Mouse (Mus musculus): ENCODE results near the gene Ube2d3. TPM values are rescaled to one million over a fixed set of nuclear protein-coding genes. Genes with fewer than 3 reads are reported as not detected.
"Not testable (repeated sequence)": the region's sequence is repeated elsewhere in the genome, so short reads cannot be mapped to it uniquely, and the experiment has no call there.

Ube2d3 gene
- total RNA-seq, 2 experiments from 2014 or later, result 227 to 231 TPM

DNA sequence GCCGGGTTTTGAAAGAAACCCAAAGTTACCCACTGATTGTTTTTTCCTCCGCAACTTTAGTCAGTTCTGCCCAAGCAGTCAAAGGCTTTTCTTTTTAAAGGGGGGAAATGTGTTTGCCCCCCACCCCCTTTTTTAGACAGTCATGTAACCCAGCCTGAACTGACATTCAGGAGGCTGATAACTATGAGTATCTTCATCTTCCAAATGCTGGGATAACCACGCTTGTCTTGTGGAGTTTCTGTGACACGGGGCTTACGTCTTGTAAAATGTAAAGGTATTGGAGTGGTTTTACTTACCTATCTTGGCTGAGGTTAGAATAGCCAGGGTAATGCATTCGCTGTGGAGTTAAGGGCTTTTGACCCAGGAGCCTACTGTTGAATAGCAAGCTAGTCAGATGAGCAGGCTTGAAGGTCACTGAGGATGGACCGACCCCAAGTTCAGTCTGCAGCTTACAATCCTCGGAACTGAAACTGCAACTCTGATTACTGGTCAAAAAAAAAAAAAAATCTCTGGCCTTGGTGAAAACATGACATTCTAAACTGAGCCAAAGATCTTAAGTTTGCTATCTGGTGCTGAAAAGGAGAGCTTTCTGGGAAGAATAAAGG lies 14.2 kb upstream of the Ube2d3 start, which contains the start of gene Cisd2:
Cisd2 (minus strand) TSS at position 318 of the 605 bp plus-strand sequence.
- intact Hi-C loops (cut with DNase I), result loop anchor here (2.0 kb wide), 1 partner anchor 15 kb away; the partner anchor contains the start of gene Ube2d3
- no peak for DNase-seq (ENCODE audit: low spot score in 2 of 2)

DNA sequence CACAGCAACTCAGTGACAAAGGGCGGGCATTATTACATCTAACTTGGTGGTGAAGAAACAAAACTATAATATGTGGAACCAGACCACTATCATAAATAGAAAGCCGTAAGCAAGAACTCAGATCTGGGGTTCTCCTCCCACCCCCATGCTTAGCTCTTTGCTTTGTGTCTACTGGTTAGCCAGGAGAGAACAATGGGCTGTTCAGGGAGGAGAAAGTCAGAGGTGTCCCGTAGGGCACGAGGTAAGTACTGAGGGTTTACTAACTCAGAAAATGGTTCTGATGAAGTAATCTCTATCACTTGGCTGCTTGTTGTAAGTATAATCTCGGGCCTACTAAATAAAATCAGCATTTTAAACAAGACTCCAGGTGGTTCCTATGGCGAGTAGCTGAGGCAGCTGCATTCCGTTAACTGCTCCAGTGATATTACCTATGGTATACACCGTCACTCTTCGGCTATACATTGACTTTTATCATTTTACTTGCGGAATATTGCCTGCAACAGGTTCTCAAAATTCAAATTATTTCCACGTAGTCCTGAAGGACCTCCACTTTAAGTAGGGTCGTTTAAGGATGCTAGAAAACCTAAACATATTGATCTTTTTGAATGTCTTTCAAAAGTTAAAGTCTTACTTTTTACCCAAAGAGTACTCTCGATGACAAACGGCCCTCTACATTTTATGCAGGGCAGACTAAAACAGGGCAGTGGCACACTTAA lies 890 bp upstream of the Ube2d3 start:
- intact Hi-C loops (cut with DNase I), result loop anchor here (10.0 kb wide), 1 partner anchor 278 kb away; no protein-coding TSS in a partner anchor
- DNase-seq (ENCODE audit: low spot score in 2 of 2), result no peak

DNA sequence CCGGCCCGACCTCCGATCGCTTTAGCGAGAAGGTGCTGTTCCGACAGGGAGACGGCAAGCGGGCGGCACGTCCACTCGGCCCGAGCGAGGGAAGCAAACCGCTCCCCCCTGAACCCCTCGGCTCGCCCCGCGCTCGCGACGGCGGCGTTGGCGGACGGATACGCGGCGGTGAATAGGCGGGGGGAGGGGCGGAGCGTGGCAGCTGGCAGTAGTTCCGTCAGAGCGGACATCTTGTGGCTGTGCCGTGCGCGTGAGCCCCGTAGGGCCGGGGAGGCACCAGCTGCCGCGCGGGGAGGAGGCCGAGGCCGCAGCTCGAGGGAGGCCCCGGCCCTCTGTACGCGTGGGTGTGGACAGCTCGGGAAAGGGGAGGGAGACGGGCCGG lies 573 bp downstream of the Ube2d3 start:
- DNase-seq (ENCODE audit: low spot score in 2 of 2), result peak; percentile 94 to 96
- intact Hi-C loops (cut with DNase I), result loop anchor here (2.0 to 10.0 kb wide), 2 partner anchors 16 to 276 kb away; partner anchors contain the start of gene Cisd2

DNA sequence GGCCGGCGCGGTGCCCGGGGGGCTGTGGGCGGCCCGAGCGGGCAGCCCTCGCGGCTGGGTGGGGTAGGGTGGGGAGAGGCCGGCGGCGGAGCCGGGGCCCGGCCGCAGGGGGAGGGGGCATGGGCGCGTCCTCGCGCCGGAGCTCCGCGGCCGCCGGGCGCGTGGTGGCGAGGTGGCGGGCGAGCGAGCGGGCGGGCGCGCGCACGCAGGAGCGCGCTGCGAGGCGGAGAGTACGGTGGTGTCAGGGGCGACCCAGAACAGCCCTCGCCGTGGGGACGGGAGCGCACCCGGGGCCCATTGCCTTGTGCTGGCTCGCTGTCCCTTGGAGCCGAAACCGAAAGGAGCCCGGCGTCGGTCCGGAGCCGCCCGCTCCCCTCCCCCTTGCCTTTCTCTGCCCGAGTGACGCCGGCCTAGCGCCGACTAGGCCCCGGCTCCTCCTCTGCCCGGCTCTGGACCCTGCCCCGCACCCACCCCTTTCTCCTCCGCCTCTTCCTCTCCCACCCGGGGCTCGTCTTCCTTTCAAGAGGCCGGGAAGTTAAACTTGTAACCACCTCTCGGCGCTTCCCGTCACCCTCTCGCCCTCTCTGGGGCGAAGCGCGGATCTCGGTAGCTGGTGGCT lies 1.1 kb downstream of the Ube2d3 start:
- intact Hi-C loops (cut with DNase I), result loop anchor here (2.0 to 10.0 kb wide), 2 partner anchors 16 to 276 kb away; partner anchors contain the start of gene Cisd2
- peak; percentile 80 to 81 for DNase-seq (ENCODE audit: low spot score in 2 of 2)

DNA sequence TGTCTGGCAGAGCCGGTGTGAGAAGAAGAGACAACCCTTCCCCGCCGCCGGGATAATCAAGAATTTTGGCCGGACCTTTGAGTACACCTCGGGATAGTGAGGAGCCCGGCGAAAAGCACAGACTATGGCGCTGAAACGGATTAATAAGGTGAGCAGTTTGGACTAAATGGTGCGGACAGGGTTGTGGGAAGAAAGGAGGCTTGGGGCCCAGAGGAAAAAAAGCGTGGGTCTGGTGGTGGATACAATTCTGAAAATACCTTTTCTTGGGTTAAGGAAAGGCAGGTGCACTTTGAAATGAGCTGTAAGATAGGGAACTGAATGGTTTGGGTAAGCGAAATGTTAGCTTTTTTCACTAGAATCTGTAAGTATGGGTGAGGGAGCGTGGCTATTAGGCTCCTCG lies 1.7 kb downstream of the Ube2d3 start:
- DNase-seq (ENCODE audit: low spot score in 2 of 2), result no peak
- intact Hi-C loops (cut with DNase I), result loop anchor here (2.0 to 10.0 kb wide), 2 partner anchors 17 to 275 kb away; partner anchors contain the start of gene Cisd2

DNA sequence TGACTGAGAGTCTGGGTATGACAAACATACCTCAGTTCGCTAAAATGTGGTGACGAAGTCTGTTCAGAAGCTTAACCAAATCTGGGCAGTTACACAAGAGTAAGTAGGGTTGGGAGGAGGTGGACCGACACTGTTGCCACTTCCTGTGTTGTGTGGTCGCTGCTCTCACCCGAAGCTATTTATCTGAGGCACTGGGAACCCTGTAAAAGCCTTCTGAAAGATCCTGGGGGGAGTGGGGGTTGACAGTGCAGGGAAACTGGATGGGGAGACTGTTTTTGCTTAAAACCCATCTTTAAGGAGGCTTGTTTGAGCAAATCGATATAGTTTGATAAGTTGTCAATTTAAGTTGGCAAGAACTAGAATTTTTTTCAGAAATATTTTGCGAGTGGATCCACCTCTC lies 2.3 kb downstream of the Ube2d3 start:
- peak in 1 of 2 experiments; percentile 22 for DNase-seq (ENCODE audit: low spot score in 2 of 2)

DNA sequence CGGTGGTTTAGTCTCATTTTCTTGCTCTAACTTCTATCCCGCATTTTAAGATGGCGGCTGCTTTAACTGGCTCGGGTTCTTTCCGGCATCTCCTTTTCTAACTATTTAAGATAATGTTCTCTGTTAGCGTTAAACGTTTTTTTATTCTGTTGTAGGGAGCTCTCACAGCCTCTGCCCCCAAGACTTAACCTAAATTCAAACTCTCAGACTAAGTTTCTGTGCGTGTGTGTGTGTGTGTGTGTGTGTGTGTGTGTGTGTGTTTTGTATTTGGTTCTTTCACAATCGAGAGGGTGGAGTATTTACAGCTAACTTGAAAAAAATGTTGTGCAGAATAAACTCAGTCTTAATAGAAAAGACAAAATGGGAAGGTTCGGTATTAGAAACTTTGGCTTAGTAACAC lies 2.7 kb downstream of the Ube2d3 start:
- intact Hi-C loops (cut with DNase I), result no loop called here
- DNase-seq (ENCODE audit: low spot score in 2 of 2), result no peak

More for the DNA sequence above, 2.3 kb downstream of the Ube2d3 start:
- intact Hi-C loops (cut with DNase I), result no loop called here

DNA sequence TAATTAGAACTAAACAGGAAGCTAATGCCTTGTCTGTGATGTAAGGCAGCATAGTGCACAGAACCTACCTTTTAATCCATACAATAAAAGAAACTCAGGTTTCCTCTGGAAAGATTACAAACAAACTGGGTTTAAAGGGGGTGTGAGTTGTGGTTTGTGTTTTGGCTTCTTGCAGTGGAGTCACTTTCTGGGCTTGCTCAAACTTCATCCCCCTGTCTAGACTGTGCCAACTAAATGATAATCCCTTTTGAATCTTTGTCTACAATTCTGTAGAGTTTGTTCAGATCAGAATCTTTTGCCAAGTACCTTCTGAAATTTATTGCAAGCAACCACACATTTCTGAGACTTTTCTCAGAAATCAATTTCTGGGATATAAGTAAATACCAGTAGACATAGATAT lies 7.0 kb downstream of the Ube2d3 start:
- no peak for DNase-seq (ENCODE audit: low spot score in 2 of 2)
- intact Hi-C loops (cut with DNase I), result no loop called here

DNA sequence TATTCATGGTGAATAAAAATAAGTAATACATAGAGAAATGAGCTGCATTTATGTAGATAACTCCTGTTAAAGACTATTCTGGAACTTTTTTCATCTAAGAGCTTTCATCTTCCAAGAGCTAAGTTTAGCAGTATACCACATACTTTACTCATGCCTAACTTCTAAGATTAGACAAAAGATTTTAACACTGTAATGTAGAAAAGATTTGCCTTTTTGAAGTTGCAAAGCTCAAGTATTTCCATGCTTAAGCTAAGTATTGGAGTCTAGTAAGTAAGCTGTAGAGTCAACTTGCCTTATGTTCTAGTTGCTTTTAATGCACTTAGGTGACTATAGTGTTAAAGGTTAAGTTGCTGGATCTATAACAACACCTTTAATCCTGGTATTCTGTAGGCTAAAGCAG lies 21.0 kb downstream of the Ube2d3 start:
- no peak for DNase-seq (ENCODE audit: low spot score in 2 of 2)
- intact Hi-C loops (cut with DNase I), result no loop called here

DNA sequence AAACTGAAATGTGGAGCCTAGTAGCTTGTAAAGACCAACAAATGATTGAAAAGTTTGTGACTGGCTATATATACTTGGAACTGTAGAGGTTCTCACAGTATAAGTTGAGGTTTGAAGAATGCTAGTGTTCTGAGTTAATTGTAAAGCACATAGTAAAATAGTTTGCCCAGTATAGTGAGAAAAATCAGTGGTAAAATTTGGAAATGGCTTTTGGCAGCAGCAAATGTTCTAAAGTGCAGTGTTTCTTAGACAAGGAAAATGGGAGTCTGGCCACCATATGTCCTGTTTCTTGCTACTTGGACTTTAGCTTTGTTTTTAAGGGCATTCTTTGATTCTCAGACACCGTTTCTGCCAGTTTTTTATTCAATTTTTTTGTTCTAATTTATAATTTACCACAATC lies 30.5 kb downstream of the Ube2d3 start:
- no peak for DNase-seq (ENCODE audit: low spot score in 2 of 2)
- intact Hi-C loops (cut with DNase I), result no loop called here

DNA sequence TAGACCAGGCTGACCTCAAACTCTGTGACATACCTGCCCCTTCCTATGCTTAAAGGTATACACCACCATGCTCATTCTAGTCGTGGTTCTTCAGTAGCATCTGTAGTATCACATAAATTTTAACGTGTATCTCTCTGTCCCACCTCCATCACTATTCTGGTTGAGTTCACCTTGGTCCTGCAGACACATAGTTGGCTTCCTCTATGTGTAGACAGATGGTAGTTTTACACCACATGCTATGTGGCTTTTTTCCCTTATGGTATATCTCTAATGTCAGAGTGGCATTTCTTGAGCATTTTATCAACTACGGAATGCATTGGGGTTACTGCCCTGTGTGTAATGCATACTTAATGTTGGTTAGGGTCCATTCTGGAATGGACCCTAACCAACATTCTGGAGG lies 31.2 kb downstream of the Ube2d3 start:
- intact Hi-C loops (cut with DNase I), result no loop called here
- DNase-seq (ENCODE audit: low spot score in 2 of 2), result no peak

DNA sequence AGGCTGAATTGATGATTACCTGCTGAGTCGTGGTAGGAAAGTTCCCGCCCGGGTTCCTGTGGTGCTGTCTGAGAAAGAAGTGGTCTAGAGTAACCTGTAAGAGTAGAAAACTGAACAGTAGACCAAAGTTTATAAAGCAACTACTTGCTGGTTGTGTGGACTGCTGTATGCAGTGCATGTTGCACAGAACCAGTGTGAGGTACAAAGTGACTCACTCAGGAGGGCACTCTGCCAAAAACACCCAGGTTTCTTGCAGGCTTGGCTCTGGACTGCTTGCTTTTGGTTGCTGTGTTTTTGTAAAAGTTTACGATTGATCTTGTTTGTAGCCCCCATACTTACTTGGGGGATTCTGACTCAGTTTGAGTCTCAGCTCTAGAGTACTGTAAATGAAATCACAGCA lies 32.0 kb downstream of the Ube2d3 start:
- peak; percentile 48 to 67 for DNase-seq (ENCODE audit: low spot score in 2 of 2)
- intact Hi-C loops (cut with DNase I), result no loop called here

DNA sequence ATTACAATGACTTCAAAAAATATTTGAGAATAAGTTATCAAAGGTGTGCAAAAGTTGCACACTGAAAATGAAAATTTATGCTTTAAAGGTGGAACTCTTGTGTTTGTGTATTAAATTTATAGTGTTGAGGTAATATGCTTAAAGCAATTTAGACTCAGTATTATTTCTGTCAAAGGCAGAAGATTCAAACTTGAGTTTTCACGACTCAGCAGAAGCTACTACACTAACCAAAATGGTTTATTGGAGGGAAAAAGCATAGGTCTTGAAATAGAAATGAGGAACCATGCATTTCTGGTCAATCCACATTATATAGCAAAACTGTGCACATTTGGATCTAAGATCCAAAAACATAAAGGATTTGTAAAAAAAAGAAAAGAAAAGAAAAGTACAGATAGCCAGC lies 32.9 kb downstream of the Ube2d3 start:
- intact Hi-C loops (cut with DNase I), result no loop called here

DNA sequence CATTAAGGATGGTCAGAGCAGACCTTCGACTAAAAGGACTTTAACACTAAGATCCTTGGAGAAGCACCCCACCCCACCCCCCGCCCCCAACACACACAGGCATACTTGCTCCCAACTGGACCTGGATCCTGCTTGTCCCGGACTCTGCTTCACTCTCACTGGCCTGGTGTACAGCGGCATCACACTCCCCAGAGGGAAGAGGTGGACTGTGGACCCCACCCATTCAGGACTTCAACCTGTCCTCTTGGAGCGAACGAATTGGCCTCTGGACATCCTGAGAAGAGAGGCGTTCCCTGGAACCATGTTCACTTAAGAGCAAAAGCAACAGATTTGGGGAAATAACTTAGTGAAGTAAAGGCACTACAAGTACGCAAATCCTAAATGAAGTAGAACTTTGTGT lies 37.1 kb downstream of the Ube2d3 start:
- intact Hi-C loops (cut with DNase I), result no loop called here
- no peak for DNase-seq (ENCODE audit: low spot score in 2 of 2)

More for the DNA sequence above, 32.9 kb downstream of the Ube2d3 start:
- DNase-seq (ENCODE audit: low spot score in 2 of 2), result no peak

DNA sequence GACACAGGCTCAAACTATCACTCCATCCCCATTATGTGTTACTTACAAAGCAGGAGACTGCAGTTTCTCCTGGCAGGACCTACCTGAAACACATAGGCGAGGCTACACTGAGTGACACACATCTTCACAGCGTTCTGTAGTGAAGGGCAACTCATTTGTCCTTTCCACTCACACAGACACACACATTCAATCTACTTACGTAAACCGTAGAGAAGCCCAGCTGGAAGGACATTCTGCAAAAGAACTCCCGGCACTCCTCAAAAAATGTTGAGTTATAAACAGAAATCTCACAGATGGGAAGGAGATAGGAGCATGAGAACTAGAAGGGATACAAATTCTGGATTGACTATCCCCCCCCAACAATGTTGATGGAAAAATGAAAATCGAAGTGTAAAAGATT lies 38.3 kb downstream of the Ube2d3 start:
- peak; percentile 11 to 19 for DNase-seq (ENCODE audit: low spot score in 2 of 2)

DNA sequence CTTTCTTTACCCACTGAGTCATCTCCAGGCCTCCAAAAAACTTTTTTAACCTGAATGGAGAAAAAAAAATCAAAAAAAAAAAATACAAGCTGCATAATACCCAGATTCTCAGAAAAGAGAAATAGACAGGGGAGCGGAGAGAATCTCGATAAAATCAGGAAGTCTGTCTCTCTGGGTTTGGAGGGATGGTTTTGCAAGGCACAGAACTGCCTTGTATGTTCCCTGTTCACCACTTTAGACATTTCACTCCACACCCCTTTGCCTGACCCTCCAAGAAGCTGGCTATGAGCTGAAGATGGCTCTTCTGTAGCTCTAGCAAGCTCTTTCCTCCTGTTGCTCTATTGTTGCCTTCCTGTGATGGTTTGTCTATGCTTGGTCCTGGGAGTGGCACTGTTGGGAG lies 39.0 kb downstream of the Ube2d3 start:
- DNase-seq (ENCODE audit: low spot score in 2 of 2), result no peak
- intact Hi-C loops (cut with DNase I), result no loop called here

More for the DNA sequence above, 38.3 kb downstream of the Ube2d3 start:
- intact Hi-C loops (cut with DNase I), result no loop called here

DNA sequence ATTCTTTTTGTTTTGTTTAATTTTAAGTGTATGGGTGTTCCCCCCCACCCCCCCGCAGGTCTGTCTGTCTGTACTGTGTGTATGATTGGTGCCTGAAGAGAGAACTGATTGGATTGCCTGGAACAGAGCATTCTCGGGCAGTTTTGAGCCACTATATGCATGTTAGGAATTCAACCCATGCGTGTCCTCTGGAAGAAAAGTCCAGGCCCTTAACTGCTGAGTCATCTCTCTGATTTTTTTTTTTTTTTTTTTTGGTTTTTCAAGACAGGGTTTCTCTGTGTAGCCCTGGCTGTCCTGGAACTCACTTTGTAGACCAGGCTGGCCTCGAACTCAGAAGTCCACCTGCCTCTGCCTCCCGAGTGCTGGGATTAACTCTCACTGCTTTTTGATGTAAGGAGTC lies 41.1 kb downstream of the Ube2d3 start:
- intact Hi-C loops (cut with DNase I); DNase-seq (ENCODE audit: low spot score in 2 of 2): not testable (repeated sequence)

DNA sequence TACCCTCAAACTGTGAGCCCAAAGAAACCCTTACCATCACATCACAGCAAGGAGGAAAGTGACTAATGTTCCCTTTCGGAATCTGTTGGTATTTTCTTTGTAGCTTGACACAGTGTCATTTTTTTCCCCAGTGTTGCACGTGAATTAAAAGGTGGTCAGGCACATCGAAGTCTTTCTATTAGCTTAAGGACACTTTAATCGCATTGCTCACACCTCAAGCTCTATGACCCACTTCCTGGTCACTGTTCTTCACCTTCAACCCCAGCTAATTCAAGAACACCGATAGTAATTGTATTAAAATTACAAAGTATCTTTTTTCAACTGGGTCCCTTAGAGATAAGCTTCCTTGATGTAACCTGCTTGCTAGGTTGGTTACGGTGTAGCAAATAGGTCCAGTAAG lies 42.8 kb downstream of the Ube2d3 start:
- no peak for DNase-seq (ENCODE audit: low spot score in 2 of 2)
- intact Hi-C loops (cut with DNase I), result no loop called here

DNA sequence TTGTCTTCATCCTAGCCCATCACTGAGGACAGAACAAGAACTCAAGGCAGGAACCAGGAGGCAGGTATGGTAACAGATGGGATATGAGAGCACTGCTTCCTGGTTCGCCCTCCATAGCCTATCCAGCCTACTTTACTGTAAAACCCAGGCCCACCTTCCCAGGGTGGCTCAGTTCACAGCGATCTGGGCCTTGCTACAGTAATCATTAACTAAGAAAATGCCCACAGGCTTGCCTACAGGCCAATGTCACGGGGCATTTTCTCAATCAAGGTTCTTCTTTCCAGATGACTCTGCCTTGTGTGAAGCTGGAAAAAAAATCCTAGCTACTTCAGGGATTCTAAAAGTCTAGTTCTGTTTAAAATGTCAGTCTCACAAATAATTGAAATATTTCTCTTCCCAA lies 43.7 kb downstream of the Ube2d3 start:
- no peak for DNase-seq (ENCODE audit: low spot score in 2 of 2)
- intact Hi-C loops (cut with DNase I), result no loop called here

DNA sequence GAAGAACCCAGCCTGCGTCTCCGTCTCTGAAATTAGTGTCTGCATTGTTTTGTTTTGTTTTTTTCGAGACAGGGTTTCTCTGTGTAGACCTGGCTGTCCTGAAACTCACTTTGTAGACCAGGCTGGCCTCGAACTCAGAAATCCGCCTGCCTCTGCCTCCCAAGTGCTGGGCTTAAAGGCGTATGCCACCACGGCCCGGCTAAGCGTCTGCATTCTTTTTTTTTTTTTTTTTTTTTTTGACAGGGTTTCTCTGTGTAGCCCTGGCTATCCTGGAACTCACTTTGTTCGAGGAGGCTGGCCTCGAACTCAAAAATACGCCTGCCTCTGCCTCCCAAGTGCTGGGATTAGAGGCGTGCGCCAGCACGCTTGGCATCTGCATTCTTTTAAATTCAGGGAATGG lies 46.7 kb downstream of the Ube2d3 start:
- DNase-seq (ENCODE audit: low spot score in 2 of 2); intact Hi-C loops (cut with DNase I): not testable (repeated sequence)
